Mouse (Mus musculus) myocyte (in vitro differentiated cells): ENCODE results near the gene Kif2a. TPM values are rescaled to one million over a fixed set of nuclear protein-coding genes. Genes with fewer than 3 reads are reported as not detected.
A peak's percentile ranks its signal among the peaks of the same experiment; 100 is the strongest.

ENCODE experiments used
- H3K27me3 ChIP-seq: one replicate; pipeline ENCODE4 v1.6.1; 2011; ENCODE audit not compliant: control insufficient read depth, insufficient read depth, insufficient read length
- H3K36me3 ChIP-seq: one replicate; pipeline ENCODE4 v1.6.1; 2011; ENCODE audit not compliant: control insufficient read depth, insufficient read depth
- H3K4me2 ChIP-seq: one replicate; pipeline ENCODE4 v1.6.1; 2011; ENCODE audit warnings: low read depth, control low read depth
- H3K4me3 ChIP-seq: one replicate; pipeline ENCODE4 v1.5.1; 2011; ENCODE audit warnings: mild to moderate bottlenecking, control low read depth, moderate library complexity
- H3K79me2 ChIP-seq: one replicate; pipeline ENCODE4 v1.6.1; 2011; ENCODE audit not compliant: control insufficient read depth, insufficient read depth
- H3ac ChIP-seq: one replicate; pipeline ENCODE4 v1.6.1; 2011; ENCODE audit not compliant: control insufficient read depth, insufficient read length
- CEBPB ChIP-seq: IDR thresholded peaks from 2 replicates; pipeline ENCODE4 v1.6.1; 2011; ENCODE audit warnings: mild to moderate bottlenecking, moderate library complexity; ENCODE audit not compliant: poor library complexity, insufficient read depth, severe bottlenecking
- E2F4 ChIP-seq: IDR thresholded peaks from one replicate; pipeline ENCODE4 v1.6.1; 2011; ENCODE audit warnings: mild to moderate bottlenecking, control low read depth, moderate library complexity; ENCODE audit not compliant: insufficient read depth
- MAX ChIP-seq: IDR thresholded peaks from one replicate; pipeline ENCODE4 v1.6.1; 2011; ENCODE audit warnings: low read depth, mild to moderate bottlenecking, control low read depth
- MYOD1 ChIP-seq, 3 experiments: IDR thresholded peaks; one replicate each; pipeline ENCODE4 v1.6.1; 2011; ENCODE audit warnings: control low read depth in 2 of 3, low read depth in 2 of 3, mild to moderate bottlenecking in 2 of 3, moderate library complexity in 1 of 3; ENCODE audit not compliant: insufficient read length in 2 of 3, control insufficient read depth in 1 of 3
- MYOG ChIP-seq, 3 experiments: IDR thresholded peaks; one replicate each; pipeline ENCODE4 v1.6.1; 2011; ENCODE audit warnings: control low read depth in 2 of 3, low read depth in 2 of 3, mild to moderate bottlenecking in 2 of 3; ENCODE audit not compliant: insufficient read length in 2 of 3, control insufficient read depth in 1 of 3, insufficient read depth in 1 of 3
- POLR2A ChIP-seq: IDR thresholded peaks from one replicate; pipeline ENCODE4 v1.6.1; 2011; ENCODE audit warnings: low read depth, mild to moderate bottlenecking, control low read depth, moderate library complexity; ENCODE audit not compliant: insufficient read length
- POLR2AphosphoS2 ChIP-seq: IDR thresholded peaks from one replicate; pipeline ENCODE4 v1.6.1; 2011; ENCODE audit warnings: low read depth, control low read depth; ENCODE audit not compliant: insufficient read length
- REST ChIP-seq: IDR thresholded peaks from one replicate; pipeline ENCODE4 v1.6.1; 2011; ENCODE audit warnings: mild to moderate bottlenecking, control low read depth, moderate library complexity; ENCODE audit not compliant: insufficient read depth, insufficient read length
- SRF ChIP-seq: IDR thresholded peaks from one replicate; pipeline ENCODE4 v1.6.1; 2011; ENCODE audit warnings: low read depth; ENCODE audit not compliant: control insufficient read depth, insufficient read length
- TCF12 ChIP-seq: IDR thresholded peaks from one replicate; pipeline ENCODE4 v1.6.1; 2011; ENCODE audit warnings: mild to moderate bottlenecking, control low read depth; ENCODE audit not compliant: poor library complexity, insufficient read depth, severe bottlenecking
- TCF3 ChIP-seq: IDR thresholded peaks from one replicate; pipeline ENCODE4 v1.6.1; 2011; ENCODE audit warnings: low read depth, control low read depth; ENCODE audit not compliant: insufficient read length
- USF1 ChIP-seq: IDR thresholded peaks from one replicate; pipeline ENCODE4 v1.6.1; 2011; ENCODE audit warnings: low read depth, mild to moderate bottlenecking, control low read depth, moderate library complexity
- polyA plus RNA-seq: library from polyadenylated mRNA; unstranded; fragments of >200 nt; fragmentation: generic; extraction: Trizol; gene quantifications from one replicate; pipeline ENCODE4 v1.2.1, GENCODE M21; 2012; ENCODE audit warnings: missing spikeins

Gene Kif2a
- polyA plus RNA-seq, 1 experiment = 14.9 TPM

GRCm38 (mm10) chr13:107060098-107060497 is 38.2 kb upstream of the Kif2a start:
- no peaks in the 10 kb centered on the region for H3K27me3 ChIP-seq
- H3K4me3 ChIP-seq = no peak overlapping the region
- no peaks in the 10 kb centered on the region for H3K79me2 ChIP-seq
- no peaks in the 10 kb centered on the region for H3K36me3 ChIP-seq
- H3ac ChIP-seq = no peak overlapping the region
- no peak overlapping the region for H3K4me2 ChIP-seq
- TF ChIP-seq CEBPB = no peak
- no peak for TF ChIP-seq TCF3
- no peak for TF ChIP-seq POLR2AphosphoS2
- TF ChIP-seq MAX = no peak
- no peak for TF ChIP-seq E2F4
- TF ChIP-seq MYOD1 (IDR thresholded peaks at IDR 0.05; ENCODE audit: control insufficient read depth in 1 of 3, insufficient read length in 2 of 3, low read depth in 2 of 3) = no peak
- no peak for TF ChIP-seq POLR2A
- no peak for TF ChIP-seq REST
- no peak for TF ChIP-seq USF1
- no peak for TF ChIP-seq MYOG (IDR thresholded peaks at IDR 0.05; ENCODE audit: control insufficient read depth in 1 of 3, insufficient read depth in 1 of 3, insufficient read length in 2 of 3, low read depth in 2 of 3)
- TF ChIP-seq TCF12 = no peak
- TF ChIP-seq SRF = no peak

GRCm38 (mm10) chr13:107059460-107059859 is 37.5 kb upstream of the Kif2a start:
- Histone ChIP-seq H3ac (no peak overlapping the region), H3K4me3 (no peak overlapping the region), H3K27me3 (no peaks in the 10 kb centered on the region), H3K36me3 (no peaks in the 10 kb centered on the region), H3K79me2 (no peaks in the 10 kb centered on the region), H3K4me2 (no peak overlapping the region)
- no peak for TF ChIP-seq E2F4
- TF ChIP-seq TCF12 = no peak
- no peak for TF ChIP-seq MYOG (IDR thresholded peaks at IDR 0.05; ENCODE audit: control insufficient read depth in 1 of 3, insufficient read depth in 1 of 3, insufficient read length in 2 of 3, low read depth in 2 of 3)
- TF ChIP-seq MAX = no peak
- TF ChIP-seq POLR2A = no peak
- TF ChIP-seq REST = no peak
- peak; percentile 56 for TF ChIP-seq USF1
- TF ChIP-seq CEBPB = peak; percentile 42; the same call in 1 of the 2 replicates
- TF ChIP-seq TCF3 = no peak
- no peak for TF ChIP-seq POLR2AphosphoS2
- TF ChIP-seq SRF = no peak
- TF ChIP-seq MYOD1 (IDR thresholded peaks at IDR 0.05; ENCODE audit: control insufficient read depth in 1 of 3, insufficient read length in 2 of 3, low read depth in 2 of 3) = no peak

DNA sequence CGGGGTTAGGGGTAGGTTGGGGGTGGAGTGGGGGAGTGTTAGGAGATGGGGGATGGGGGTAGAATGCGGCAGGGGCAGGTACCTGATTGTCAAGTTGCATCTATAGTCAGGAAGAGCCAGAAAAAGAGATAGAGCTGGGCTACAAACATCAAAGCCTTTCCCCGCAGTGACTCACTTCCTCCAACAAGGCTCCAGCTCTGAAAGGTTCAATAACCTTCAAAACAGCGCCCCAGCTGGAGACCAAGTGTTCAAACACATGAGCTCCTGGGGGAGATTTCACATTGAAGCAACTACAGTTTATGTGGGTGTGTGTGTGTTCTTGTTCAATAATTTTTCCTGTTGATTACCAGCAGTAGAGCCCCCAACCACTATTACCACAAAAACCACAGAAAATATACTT is 34.4 kb upstream of the Kif2a start:
- no peak overlapping the region for H3ac ChIP-seq
- TF ChIP-seq SRF (no peak), TCF12 (no peak), TCF3 (no peak), MAX (no peak), REST (no peak), MYOG (IDR thresholded peaks at IDR 0.05; ENCODE audit: control insufficient read depth in 1 of 3, insufficient read depth in 1 of 3, insufficient read length in 2 of 3, low read depth in 2 of 3) (no peak), USF1 (no peak), E2F4 (no peak), CEBPB (no peak), MYOD1 (IDR thresholded peaks at IDR 0.05; ENCODE audit: control insufficient read depth in 1 of 3, insufficient read length in 2 of 3, low read depth in 2 of 3) (no peak)
- no peaks in the 10 kb centered on the region for H3K79me2 ChIP-seq
- H3K4me3 ChIP-seq = no peak overlapping the region
- no peaks in the 10 kb centered on the region for H3K36me3 ChIP-seq
- no peak overlapping the region for H3K4me2 ChIP-seq
- H3K27me3 ChIP-seq = no peaks in the 10 kb centered on the region

DNA sequence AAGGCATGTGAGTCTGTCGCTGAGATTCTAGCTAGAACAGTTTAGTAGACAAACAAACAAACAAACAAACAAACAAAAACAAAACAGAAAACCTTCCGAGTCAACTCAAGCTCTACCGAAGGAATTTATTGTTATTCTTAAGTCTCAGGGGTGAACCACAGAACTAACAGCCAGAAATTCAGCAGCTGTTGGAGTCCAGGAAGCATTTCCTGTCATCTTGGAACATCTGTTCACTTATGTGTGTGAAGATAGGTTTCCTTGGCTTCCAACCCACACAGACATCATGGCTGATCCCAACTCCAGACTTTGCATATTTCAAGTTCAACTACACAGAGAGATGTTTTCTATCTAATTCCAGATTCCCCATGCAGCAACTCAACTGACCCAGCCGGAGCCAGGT is 32.6 kb upstream of the Kif2a start:
- H3K36me3 ChIP-seq = no peaks in the 10 kb centered on the region
- TF ChIP-seq MYOD1 (IDR thresholded peaks at IDR 0.05; ENCODE audit: control insufficient read depth in 1 of 3, insufficient read length in 2 of 3, low read depth in 2 of 3) (peak in 2 of 3 experiments; percentile 31 to 58), MYOG (IDR thresholded peaks at IDR 0.05; ENCODE audit: control insufficient read depth in 1 of 3, insufficient read depth in 1 of 3, insufficient read length in 2 of 3, low read depth in 2 of 3) (peak in 1 of 3 experiments; percentile 4), USF1 (no peak)
- peak overlapping the region; percentile 35 for H3K4me2 ChIP-seq
- H3K79me2 ChIP-seq = no peaks in the 10 kb centered on the region
- no peak overlapping the region for H3ac ChIP-seq
- no peak overlapping the region for H3K4me3 ChIP-seq
- H3K27me3 ChIP-seq = no peaks in the 10 kb centered on the region

- TF ChIP-seq MYOG (IDR thresholded peaks at IDR 0.05; ENCODE audit: control insufficient read depth in 1 of 3, insufficient read depth in 1 of 3, insufficient read length in 2 of 3, low read depth in 2 of 3) (no peak), POLR2AphosphoS2 (no peak), USF1 (no peak), REST (no peak), MYOD1 (IDR thresholded peaks at IDR 0.05; ENCODE audit: control insufficient read depth in 1 of 3, insufficient read length in 2 of 3, low read depth in 2 of 3) (no peak), TCF3 (no peak), SRF (no peak), E2F4 (no peak), CEBPB (no peak), MAX (no peak), POLR2A (no peak), TCF12 (no peak)
- no peak overlapping the region for H3K4me3 ChIP-seq
- no peaks in the 10 kb centered on the region for H3K36me3 ChIP-seq
- no peaks in the 10 kb centered on the region for H3K27me3 ChIP-seq
- H3ac ChIP-seq = no peak overlapping the region
- H3K79me2 ChIP-seq = no peaks in the 10 kb centered on the region
- H3K4me2 ChIP-seq = no peak overlapping the region
Measured at GRCm38 (mm10) chr13:107051342-107051741, 29.4 kb upstream of the Kif2a start.
